Mouse (Mus musculus): ENCODE results near the gene Zfp148. TPM values are rescaled to one million over a fixed set of nuclear protein-coding genes. Genes with fewer than 3 reads are reported as not detected.

The Zfp148 gene
- polyA plus RNA-seq, 1 experiment from 2014 or later: 47.3 TPM

DNA sequence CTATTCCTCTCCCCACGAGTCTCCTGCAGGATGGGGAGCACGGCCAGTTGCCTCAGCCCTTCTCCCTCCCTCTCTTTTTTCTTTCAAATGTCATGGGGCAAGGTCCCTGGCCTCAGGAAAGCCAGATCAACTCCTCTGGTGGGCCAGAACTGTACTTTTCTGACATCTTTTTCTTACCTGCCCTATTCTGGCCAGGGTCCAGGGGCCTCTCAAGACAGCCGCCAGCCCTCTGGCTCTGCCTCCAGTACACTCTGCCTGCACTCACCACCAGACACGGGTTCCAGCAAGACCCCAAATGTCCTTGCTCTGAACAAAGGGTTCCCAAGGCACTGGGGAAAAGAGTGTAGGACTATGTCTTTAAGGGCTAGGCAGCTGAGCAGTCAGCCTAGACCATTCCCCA lies 137.0 kb downstream of the Zfp148 start:
- Histone ChIP-seq H3K9me3 (ENCODE audit: control insufficient read depth, low read length) (no peaks in the 10 kb centered on the region), H3K27me3 (replicated peaks; ENCODE audit: control insufficient read depth, insufficient read depth, low read length) (no peaks in the 10 kb centered on the region), H3K36me3 (ENCODE audit: control insufficient read depth, insufficient read depth, low read length) (no peaks in the 10 kb centered on the region), H3K4me2 (ENCODE audit: low read length) (peak overlapping the region; percentile 43), H3K4me3 (ENCODE audit: low read depth, low read length) (no peak overlapping the region), H3K4me1 (replicated peaks; ENCODE audit: control insufficient read depth, insufficient read depth, low read length) (peaks cover 16% of the 10 kb centered on the region; the same call in 1 of the 2 replicates), H3K9ac (ENCODE audit: low read length) (0 out of 2 replicates have a peak overlapping the region, but pooled peaks have one; percentile 3), H3K27ac (ENCODE audit: low read depth) (no peak overlapping the region)
- DNase-seq (ENCODE audit: low spot score): peak; percentile 55
- no peak for ATAC-seq (replicated peaks; ENCODE audit: low FRiP score, low TSS enrichment, low read depth)
- 20% methylated on average over 4 of the region's 4 CpGs for WGBS

DNA sequence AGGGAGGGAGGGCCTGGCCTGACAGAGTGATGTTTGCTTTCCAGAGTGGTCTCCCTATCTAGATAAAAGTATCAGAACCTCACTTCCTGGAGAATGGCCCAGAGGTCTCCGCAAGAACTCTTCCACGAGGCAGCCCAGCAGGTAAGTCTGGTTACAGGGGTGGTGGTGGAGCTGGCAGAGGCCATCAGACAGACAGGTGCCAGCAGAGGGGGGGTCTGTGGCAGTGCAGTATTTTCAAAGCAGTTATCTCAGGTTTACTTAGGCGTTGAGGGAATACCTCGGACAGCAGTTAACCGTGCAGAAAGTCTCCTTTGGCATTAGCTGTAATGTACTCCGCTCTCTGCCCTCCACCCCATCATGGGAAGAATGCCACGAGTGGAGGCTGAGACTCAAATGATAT lies 137.6 kb downstream of the Zfp148 start:
- WGBS: 56% methylated on average over 7 of the region's 7 CpGs
- Histone ChIP-seq H3K4me1 (replicated peaks; ENCODE audit: control insufficient read depth, insufficient read depth, low read length) (peaks cover 16% of the 10 kb centered on the region; the same call in 1 of the 2 replicates), H3K4me2 (ENCODE audit: low read length) (no peak overlapping the region), H3K27ac (ENCODE audit: low read depth) (no peak overlapping the region), H3K27me3 (replicated peaks; ENCODE audit: control insufficient read depth, insufficient read depth, low read length) (no peaks in the 10 kb centered on the region), H3K36me3 (ENCODE audit: control insufficient read depth, insufficient read depth, low read length) (no peaks in the 10 kb centered on the region), H3K9me3 (ENCODE audit: control insufficient read depth, low read length) (no peaks in the 10 kb centered on the region), H3K4me3 (ENCODE audit: low read depth, low read length) (no peak overlapping the region), H3K9ac (ENCODE audit: low read length) (no peak overlapping the region)
- 0 out of 2 replicates have a peak, but pooled peaks have one; percentile 22 for ATAC-seq (replicated peaks; ENCODE audit: low FRiP score, low TSS enrichment, low read depth)
- no peak for DNase-seq (ENCODE audit: low spot score)

DNA sequence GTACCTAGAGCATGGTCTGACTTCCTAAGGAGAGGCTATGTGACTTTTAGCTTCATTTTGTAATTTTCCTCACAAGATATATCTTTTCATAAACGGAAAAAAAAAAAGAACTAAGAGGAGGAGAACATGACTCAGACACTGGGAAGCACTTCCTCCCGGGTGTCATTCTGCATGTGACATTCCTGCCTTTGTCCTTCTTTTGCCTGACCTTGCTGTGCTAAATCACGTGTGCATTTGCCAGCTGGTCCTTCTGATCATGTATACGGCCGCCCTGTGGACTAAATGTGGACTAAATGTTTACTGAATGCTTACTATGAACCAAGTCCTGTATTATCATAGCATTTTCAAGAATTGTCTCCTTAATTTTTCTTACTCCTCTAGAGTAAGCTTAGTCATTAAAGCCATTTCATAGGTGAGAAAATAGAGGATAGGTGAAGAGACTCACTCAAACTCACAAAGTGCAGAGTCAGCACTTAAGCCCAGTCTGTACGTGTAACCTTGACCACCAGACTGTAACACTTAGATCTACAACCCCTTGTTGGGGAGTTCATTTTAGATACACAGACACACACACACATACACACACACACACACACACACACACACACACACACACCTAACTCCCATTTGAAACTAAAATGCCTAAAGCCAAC lies 139.4 kb downstream of the Zfp148 start:
- Histone ChIP-seq H3K9me3 (ENCODE audit: control insufficient read depth, low read length) (no peaks in the 10 kb centered on the region), H3K36me3 (ENCODE audit: control insufficient read depth, insufficient read depth, low read length) (no peaks in the 10 kb centered on the region), H3K4me3 (ENCODE audit: low read depth, low read length) (no peak overlapping the region), H3K27ac (ENCODE audit: low read depth) (no peak overlapping the region), H3K4me1 (replicated peaks; ENCODE audit: control insufficient read depth, insufficient read depth, low read length) (peaks cover 16% of the 10 kb centered on the region; the same call in 1 of the 2 replicates), H3K4me2 (ENCODE audit: low read length) (no peak overlapping the region), H3K9ac (ENCODE audit: low read length) (no peak overlapping the region), H3K27me3 (replicated peaks; ENCODE audit: control insufficient read depth, insufficient read depth, low read length) (no peaks in the 10 kb centered on the region)
- WGBS: 76% methylated on average over 6 of the region's 6 CpGs
- DNase-seq (ENCODE audit: low spot score) (peak; percentile 20), ATAC-seq (replicated peaks; ENCODE audit: low FRiP score, low TSS enrichment, low read depth) (no peak)

DNA sequence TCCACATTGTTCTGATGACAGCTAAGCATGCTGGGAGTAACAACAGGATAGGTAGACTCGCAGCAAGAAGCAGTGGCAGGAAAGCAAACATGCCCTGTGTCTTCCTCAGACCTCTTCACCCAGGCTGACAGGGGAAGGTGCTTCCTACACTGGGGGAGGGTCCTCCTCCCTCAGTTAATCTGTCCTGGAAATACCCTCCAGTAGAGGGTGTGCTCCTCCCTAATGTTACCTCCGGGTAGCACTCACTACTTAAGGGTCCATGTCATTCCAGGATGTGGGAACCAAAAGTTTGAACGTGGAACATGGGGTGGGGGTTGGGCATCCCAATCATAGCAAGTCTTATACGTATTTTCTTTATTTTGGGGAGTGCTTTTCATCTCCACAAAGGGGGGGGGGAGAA lies 141.9 kb downstream of the Zfp148 start:
- Histone ChIP-seq H3K27me3 (replicated peaks; ENCODE audit: control insufficient read depth, insufficient read depth, low read length) (no peaks in the 10 kb centered on the region), H3K4me1 (replicated peaks; ENCODE audit: control insufficient read depth, insufficient read depth, low read length) (peaks cover 9% of the 10 kb centered on the region; the same call in 1 of the 2 replicates), H3K4me3 (ENCODE audit: low read depth, low read length) (no peak overlapping the region), H3K36me3 (ENCODE audit: control insufficient read depth, insufficient read depth, low read length) (no peaks in the 10 kb centered on the region), H3K4me2 (ENCODE audit: low read length) (no peak overlapping the region), H3K9me3 (ENCODE audit: control insufficient read depth, low read length) (no peaks in the 10 kb centered on the region), H3K27ac (ENCODE audit: low read depth) (no peak overlapping the region), H3K9ac (ENCODE audit: low read length) (no peak overlapping the region)
- no peak for ATAC-seq (replicated peaks; ENCODE audit: low FRiP score, low TSS enrichment, low read depth)
- DNase-seq (ENCODE audit: low spot score): no peak
- 51% methylated on average over 4 of the region's 4 CpGs for WGBS

DNA sequence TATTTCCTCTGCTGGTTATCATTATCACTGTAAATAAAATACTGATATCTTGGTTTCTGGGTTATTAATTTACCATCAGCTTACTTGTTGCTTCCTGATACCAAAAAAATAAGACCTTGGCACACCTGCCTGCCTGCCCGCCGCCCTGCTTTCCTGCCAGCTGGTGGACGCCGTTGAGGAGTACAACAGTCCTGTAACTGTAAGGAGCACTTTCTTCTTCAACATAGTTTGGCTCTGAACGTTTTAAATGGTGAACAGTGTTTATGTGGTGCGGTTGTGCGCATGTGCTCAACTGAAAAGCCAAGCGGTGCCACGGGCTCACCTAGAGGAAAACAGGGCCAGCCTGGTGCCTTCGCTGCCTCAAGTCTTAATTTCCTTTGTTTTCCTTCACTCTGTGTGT lies 142.9 kb downstream of the Zfp148 start:
- no peak for ATAC-seq (replicated peaks; ENCODE audit: low FRiP score, low TSS enrichment, low read depth)
- no peak overlapping the region for H3K27ac ChIP-seq (ENCODE audit: low read depth)
- 82% methylated on average over 10 of the region's 10 CpGs for WGBS

DNA sequence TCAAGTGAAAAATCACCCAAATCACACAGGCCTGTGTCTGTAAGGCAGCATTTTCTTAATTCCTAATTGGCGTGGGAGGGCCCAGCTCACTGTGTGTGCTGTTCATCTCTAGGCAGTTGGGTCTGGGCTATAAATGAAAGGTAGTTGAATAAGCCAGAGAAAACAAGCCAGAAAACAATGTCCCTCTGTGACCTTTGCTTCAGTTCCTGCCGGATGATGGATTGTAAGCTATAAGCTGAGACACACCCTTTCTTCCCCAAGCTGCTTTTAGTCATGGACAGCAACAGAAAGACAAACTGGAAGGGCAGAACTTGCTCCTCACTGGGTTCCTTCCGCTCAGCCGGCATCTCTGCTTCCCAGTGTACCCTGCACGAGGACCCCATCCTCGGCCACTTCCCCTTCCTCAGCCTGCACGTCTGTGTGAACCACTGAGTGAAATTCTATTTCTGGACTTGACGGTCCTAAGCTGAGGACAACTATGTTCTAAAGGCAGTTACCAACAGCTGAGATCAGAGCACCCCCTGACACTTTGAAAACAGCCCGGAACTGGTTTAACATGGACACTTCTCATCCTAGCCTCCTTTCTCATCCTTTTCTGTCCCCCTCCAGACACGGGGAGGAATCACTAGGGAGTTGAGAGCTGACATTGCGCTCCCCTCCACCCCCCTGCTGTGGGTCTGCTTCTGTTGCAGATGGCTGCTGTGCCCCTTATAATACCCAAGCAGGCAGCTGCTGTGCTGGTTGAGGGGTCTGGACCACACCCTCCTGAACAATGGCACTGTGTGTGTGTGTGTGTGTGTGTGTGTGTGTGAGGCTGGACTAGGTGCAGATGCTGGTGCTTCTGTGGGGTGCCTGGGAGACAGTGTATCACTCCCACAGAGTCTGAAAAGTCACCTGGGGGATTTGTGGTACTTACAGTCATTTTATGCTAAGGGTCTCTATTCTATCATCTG lies 149.1 kb downstream of the Zfp148 start:
- Histone ChIP-seq H3K9ac (ENCODE audit: low read length) (no peak overlapping the region), H3K4me2 (ENCODE audit: low read length) (no peak overlapping the region), H3K27me3 (replicated peaks; ENCODE audit: control insufficient read depth, insufficient read depth, low read length) (no peaks in the 10 kb centered on the region), H3K4me3 (ENCODE audit: low read depth, low read length) (no peak overlapping the region), H3K9me3 (ENCODE audit: control insufficient read depth, low read length) (peaks cover 6% of the 10 kb centered on the region; the same call in 1 of the 2 replicates), H3K27ac (ENCODE audit: low read depth) (no peak overlapping the region), H3K4me1 (replicated peaks; ENCODE audit: control insufficient read depth, insufficient read depth, low read length) (peaks cover 10% of the 10 kb centered on the region), H3K36me3 (ENCODE audit: control insufficient read depth, insufficient read depth, low read length) (no peaks in the 10 kb centered on the region)
- ATAC-seq (replicated peaks; ENCODE audit: low FRiP score, low TSS enrichment, low read depth) (peak; percentile 47), DNase-seq (ENCODE audit: low spot score) (no peak)
- WGBS: 56% methylated on average over 11 of the region's 11 CpGs

More for the DNA sequence above, 142.9 kb downstream of the Zfp148 start:
- Histone ChIP-seq H3K36me3 (ENCODE audit: control insufficient read depth, insufficient read depth, low read length) (no peaks in the 10 kb centered on the region), H3K4me3 (ENCODE audit: low read depth, low read length) (no peak overlapping the region), H3K9ac (ENCODE audit: low read length) (no peak overlapping the region), H3K27me3 (replicated peaks; ENCODE audit: control insufficient read depth, insufficient read depth, low read length) (no peaks in the 10 kb centered on the region), H3K4me2 (ENCODE audit: low read length) (no peak overlapping the region), H3K9me3 (ENCODE audit: control insufficient read depth, low read length) (peaks cover 6% of the 10 kb centered on the region; the same call in 1 of the 2 replicates), H3K4me1 (replicated peaks; ENCODE audit: control insufficient read depth, insufficient read depth, low read length) (no peaks in the 10 kb centered on the region; the same call in 1 of the 2 replicates)
- no peak for DNase-seq (ENCODE audit: low spot score)

DNA sequence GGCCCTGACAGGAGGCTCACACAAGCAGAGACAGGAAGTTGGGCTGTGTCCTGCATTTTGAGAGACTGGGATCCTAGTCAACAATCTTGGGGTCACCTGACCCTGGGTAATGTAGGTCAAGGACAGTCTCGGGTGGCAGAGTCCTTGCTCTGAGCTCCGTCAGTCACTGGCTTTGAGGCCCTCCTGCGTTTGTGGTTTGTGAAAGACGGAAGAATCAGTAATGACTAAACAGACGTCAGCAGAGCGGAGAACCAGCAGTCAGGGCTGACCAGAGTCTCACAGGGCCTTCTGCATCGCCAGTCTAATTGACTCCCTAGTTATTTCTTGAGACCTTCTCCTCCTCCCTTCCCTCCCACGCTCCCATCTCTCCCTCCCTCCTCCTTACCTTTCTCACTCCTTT lies 150.5 kb downstream of the Zfp148 start:
- no peaks in the 10 kb centered on the region for H3K36me3 ChIP-seq (ENCODE audit: control insufficient read depth, insufficient read depth, low read length)
- no peak for DNase-seq (ENCODE audit: low spot score)
- H3K4me3 ChIP-seq (ENCODE audit: low read depth, low read length): no peak overlapping the region
- no peak for ATAC-seq (replicated peaks; ENCODE audit: low FRiP score, low TSS enrichment, low read depth)
- no peak overlapping the region for H3K4me2 ChIP-seq (ENCODE audit: low read length)
- H3K9me3 ChIP-seq (ENCODE audit: control insufficient read depth, low read length): peaks cover 6% of the 10 kb centered on the region; the same call in 1 of the 2 replicates
- H3K9ac ChIP-seq (ENCODE audit: low read length): no peak overlapping the region
- H3K4me1 ChIP-seq (replicated peaks; ENCODE audit: control insufficient read depth, insufficient read depth, low read length): peaks cover 10% of the 10 kb centered on the region
- WGBS: 74% methylated on average over 8 of the region's 8 CpGs
- no peaks in the 10 kb centered on the region for H3K27me3 ChIP-seq (replicated peaks; ENCODE audit: control insufficient read depth, insufficient read depth, low read length)
- H3K27ac ChIP-seq (ENCODE audit: low read depth): no peak overlapping the region

DNA sequence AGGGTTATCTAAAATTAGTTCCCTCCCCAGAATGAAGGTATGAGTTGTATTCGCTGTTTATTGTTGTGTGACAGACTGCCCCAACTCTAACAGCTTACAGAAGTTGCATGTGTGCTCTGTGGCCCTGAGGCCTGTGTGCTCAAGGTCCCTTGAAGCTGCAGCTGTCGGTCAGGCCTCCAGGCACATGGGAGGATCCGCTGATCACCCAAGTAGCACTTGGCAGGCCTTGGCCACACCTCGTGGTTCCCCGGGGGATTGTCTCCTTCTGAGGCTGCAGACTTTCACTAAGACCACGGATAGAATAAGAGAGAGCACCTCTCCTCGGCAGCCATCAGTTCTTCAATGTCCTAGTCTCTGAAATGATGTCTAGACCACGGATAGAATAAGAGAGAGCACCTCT lies 155.8 kb downstream of the Zfp148 start:
- no peaks in the 10 kb centered on the region for H3K9me3 ChIP-seq (ENCODE audit: control insufficient read depth, low read length)
- H3K4me2 ChIP-seq (ENCODE audit: low read length): no peak overlapping the region
- H3K9ac ChIP-seq (ENCODE audit: low read length): no peak overlapping the region
- H3K36me3 ChIP-seq (ENCODE audit: control insufficient read depth, insufficient read depth, low read length): no peaks in the 10 kb centered on the region
- 76% methylated on average over 8 of the region's 8 CpGs for WGBS
- H3K4me3 ChIP-seq (ENCODE audit: low read depth, low read length): no peak overlapping the region
- no peaks in the 10 kb centered on the region for H3K27me3 ChIP-seq (replicated peaks; ENCODE audit: control insufficient read depth, insufficient read depth, low read length)
- no peak overlapping the region for H3K27ac ChIP-seq (ENCODE audit: low read depth)
- DNase-seq (ENCODE audit: low spot score) (no peak), ATAC-seq (replicated peaks; ENCODE audit: low FRiP score, low TSS enrichment, low read depth) (no peak)
- H3K4me1 ChIP-seq (replicated peaks; ENCODE audit: control insufficient read depth, insufficient read depth, low read length): peaks cover 14% of the 10 kb centered on the region; the same call in 1 of the 2 replicates
